Mouse (Mus musculus) forebrain, embryonic 14.5 days (tissue): Measurements from ENCODE around the gene Tma7. TPM values are rescaled to one million over a fixed set of nuclear protein-coding genes. Genes with fewer than 3 reads are reported as not detected.

ENCODE experiments used
- ATAC-seq: fragments of 200-750 bp; cut with Nextera tagmentation; 2 replicates; pipeline ENCODE4 v1.8.0; 2017; ENCODE audit warnings: mild to moderate bottlenecking, moderate library complexity
- DNase-seq: peaks from one replicate; pipeline ENCODE4 v3.0.0-alpha.2; 2015; ENCODE audit warnings: low spot score
- H3K27ac ChIP-seq: fragments of 300-500 bp; sonication (generic); 2 replicates; pipeline ENCODE4 v1.5.1; 2014; ENCODE audit warnings: low read depth, mild to moderate bottlenecking, control low read depth, low read length, moderate library complexity
- H3K27me3 ChIP-seq: fragments of 300-500 bp; sonication (generic); replicated peaks from 2 replicates; pipeline ENCODE4 v1.6.1; 2014; ENCODE audit warnings: low read length, control low read depth, mixed read lengths; ENCODE audit not compliant: control insufficient read depth, insufficient read depth
- H3K36me3 ChIP-seq: fragments of 300-500 bp; sonication (generic); 2 replicates; pipeline ENCODE4 v1.6.1; 2014; ENCODE audit warnings: low read length, control low read depth; ENCODE audit not compliant: control insufficient read depth, insufficient read depth
- H3K4me1 ChIP-seq: fragments of 300-500 bp; sonication (generic); 2 replicates; pipeline ENCODE4 v1.6.1; 2014; ENCODE audit warnings: antibody characterized with exemption, low read length, control low read depth; ENCODE audit not compliant: control insufficient read depth, insufficient read depth
- H3K4me2 ChIP-seq: fragments of 300-500 bp; sonication (generic); 2 replicates; pipeline ENCODE4 v1.6.1; 2014; ENCODE audit warnings: mild to moderate bottlenecking, control low read depth, low read length
- H3K4me3 ChIP-seq: fragments of 300-500 bp; sonication (generic); 2 replicates; pipeline ENCODE4 v1.5.1; 2014; ENCODE audit warnings: low read depth, low read length, control low read depth
- H3K9ac ChIP-seq: fragments of 300-500 bp; sonication (generic); 2 replicates; pipeline ENCODE4 v1.6.1; 2014; ENCODE audit warnings: mild to moderate bottlenecking, low read length, control low read depth, moderate library complexity
- H3K9me3 ChIP-seq: fragments of 300-500 bp; sonication (generic); replicated peaks from 2 replicates; pipeline ENCODE4 v1.6.1; 2016; ENCODE audit warnings: low read length, control low read depth, mixed read lengths; ENCODE audit not compliant: control insufficient read depth
- WGBS: fragments of 180-500 bp; shearing (Covaris S2); extraction: QIAGEN DNeasy Blood & Tissue Kit; methylation state at CpG from one replicate; pipeline ENCODE4 v1.1.7; 2014; 5-methylcytosine and 5-hydroxymethylcytosine counted together
- polyA plus RNA-seq: library from polyadenylated mRNA; unstranded; fragments of >200 nt; fragmentation: Nextera tagmentation; extraction: Ambion mirVana; gene quantifications from 2 replicates; pipeline ENCODE4 v1.2.1, GENCODE M21; 2014

The Tma7 gene
- polyA plus RNA-seq, 1 experiment from 2014 or later, result 758 TPM

- Histone ChIP-seq H3K27me3 (no peaks in the 10 kb centered on the region), H3K9ac (peak overlapping the region; percentile 73), H3K4me2 (peak overlapping the region; percentile 88), H3K4me3 (peak overlapping the region; percentile 51), H3K4me1 (peaks cover 5% of the 10 kb centered on the region), H3K27ac (no peak overlapping the region), H3K9me3 (no peaks in the 10 kb centered on the region), H3K36me3 (no peaks in the 10 kb centered on the region)
- ATAC-seq (no peak), DNase-seq (no peak)
- 20% methylated on average over 8 of the region's 8 CpGs for WGBS
Measured at GRCm38 (mm10) chr9:109038901-109039364, 43.5 kb downstream of the Tma7 start.

- Histone ChIP-seq H3K9ac (peak within 1 kb of the TSS; percentile 73), H3K4me3 (peak within 1 kb of the TSS; percentile 51), H3K9me3 (no peaks in the 10 kb centered on the region), H3K4me2 (peak within 1 kb of the TSS; percentile 88), H3K27me3 (no peaks in the 10 kb centered on the region), H3K4me1 (peaks cover 5% of the 10 kb centered on the region), H3K27ac (no peak within 1 kb of the TSS), H3K36me3 (no peaks in the 10 kb centered on the region)
- under 1% methylated on average over 39 of the region's 40 CpGs for WGBS
- peak; percentile 65 for DNase-seq
- ATAC-seq, result peak; percentile 82
Measured at GRCm38 (mm10) chr9:109038086-109038895, 44.1 kb downstream of the Tma7 start, which contains the start of gene Shisa5. Gene Shisa5 (plus strand): TSS chr9:109038565.

GRCm38 (mm10) chr9:109032435-109032834 is 50.0 kb downstream of the Tma7 start:
- Histone ChIP-seq H3K9ac (no peak overlapping the region), H3K27ac (no peak overlapping the region), H3K4me2 (no peak overlapping the region), H3K27me3 (no peaks in the 10 kb centered on the region), H3K4me1 (no peaks in the 10 kb centered on the region), H3K9me3 (no peaks in the 10 kb centered on the region), H3K36me3 (0 out of 2 replicates have a peak, but pooled peaks cover 3% of the 10 kb centered on the region), H3K4me3 (no peak overlapping the region)
- 89% methylated on average over 6 of the region's 6 CpGs for WGBS
- DNase-seq (no peak), ATAC-seq (no peak)

GRCm38 (mm10) chr9:109031686-109032085 is 50.7 kb downstream of the Tma7 start:
- Histone ChIP-seq H3K4me2 (no peak overlapping the region), H3K9ac (no peak overlapping the region), H3K27me3 (no peaks in the 10 kb centered on the region), H3K27ac (no peak overlapping the region), H3K9me3 (no peaks in the 10 kb centered on the region), H3K36me3 (0 out of 2 replicates have a peak, but pooled peaks cover 4% of the 10 kb centered on the region), H3K4me3 (no peak overlapping the region), H3K4me1 (no peaks in the 10 kb centered on the region)
- WGBS, result 88% methylated on average over 8 of the region's 8 CpGs
- no peak for DNase-seq
- no peak for ATAC-seq

GRCm38 (mm10) chr9:109031001-109031400 is 51.4 kb downstream of the Tma7 start:
- WGBS, result 90% methylated on average over 7 of the region's 7 CpGs
- Histone ChIP-seq H3K27ac (no peak overlapping the region), H3K4me3 (no peak overlapping the region), H3K9me3 (no peaks in the 10 kb centered on the region), H3K4me1 (no peaks in the 10 kb centered on the region), H3K9ac (no peak overlapping the region), H3K36me3 (0 out of 2 replicates have a peak, but pooled peaks cover 4% of the 10 kb centered on the region), H3K4me2 (no peak overlapping the region), H3K27me3 (no peaks in the 10 kb centered on the region)
- no peak for DNase-seq
- no peak for ATAC-seq

- Histone ChIP-seq H3K27me3 (no peaks in the 10 kb centered on the region), H3K4me1 (no peaks in the 10 kb centered on the region), H3K9ac (no peak overlapping the region), H3K4me2 (no peak overlapping the region), H3K9me3 (no peaks in the 10 kb centered on the region), H3K4me3 (no peak overlapping the region), H3K36me3 (0 out of 2 replicates have a peak, but pooled peaks cover 9% of the 10 kb centered on the region), H3K27ac (no peak overlapping the region)
- 75% methylated on average over 3 of the region's 3 CpGs for WGBS
- ATAC-seq (no peak), DNase-seq (no peak)
Measured at GRCm38 (mm10) chr9:109030312-109030711, 52.1 kb downstream of the Tma7 start.

- 82% methylated on average over 5 of the region's 5 CpGs for WGBS
- Histone ChIP-seq H3K4me1 (no peaks in the 10 kb centered on the region), H3K4me3 (no peak overlapping the region), H3K9ac (no peak overlapping the region), H3K27ac (no peak overlapping the region), H3K4me2 (no peak overlapping the region), H3K9me3 (no peaks in the 10 kb centered on the region), H3K27me3 (no peaks in the 10 kb centered on the region), H3K36me3 (0 out of 2 replicates have a peak, but pooled peaks cover 9% of the 10 kb centered on the region)
- ATAC-seq, result no peak
- DNase-seq, result no peak
Measured at GRCm38 (mm10) chr9:109028919-109029318, 53.5 kb downstream of the Tma7 start.

GRCm38 (mm10) chr9:109028421-109028820 is 54.0 kb downstream of the Tma7 start:
- H3K4me2 ChIP-seq, result no peak overlapping the region
- H3K9me3 ChIP-seq, result no peaks in the 10 kb centered on the region
- ATAC-seq (no peak), DNase-seq (no peak)
- H3K36me3 ChIP-seq, result 0 out of 2 replicates have a peak, but pooled peaks cover 10% of the 10 kb centered on the region
- no peak overlapping the region for H3K27ac ChIP-seq
- H3K4me3 ChIP-seq, result no peak overlapping the region
- no peaks in the 10 kb centered on the region for H3K4me1 ChIP-seq
- no peak overlapping the region for H3K9ac ChIP-seq
- H3K27me3 ChIP-seq, result no peaks in the 10 kb centered on the region
- WGBS, result 86% methylated on average over 3 of the region's 3 CpGs

- DNase-seq, result no peak
- H3K27me3 ChIP-seq, result no peaks in the 10 kb centered on the region
- H3K27ac ChIP-seq, result no peak overlapping the region
- no peak for ATAC-seq
- H3K4me1 ChIP-seq, result no peaks in the 10 kb centered on the region
- H3K4me3 ChIP-seq, result no peak overlapping the region
- no peak overlapping the region for H3K9ac ChIP-seq
- H3K36me3 ChIP-seq, result peaks cover 16% of the 10 kb centered on the region; the same call in 1 of the 2 replicates
- WGBS, result 84% methylated on average over 8 of the region's 8 CpGs
- no peaks in the 10 kb centered on the region for H3K9me3 ChIP-seq
- no peak overlapping the region for H3K4me2 ChIP-seq
Measured at GRCm38 (mm10) chr9:109027521-109027920, 54.9 kb downstream of the Tma7 start.
